Mouse (Mus musculus): ENCODE results near the gene Sox10.

Gene Sox10

GRCm38 (mm10) chr15:79165140-79165539 lies at the start of gene Sox10:
Gene Sox10, minus strand, starts transcription at chr15:79165240.
- no peak for DNase-seq (ENCODE audit: low read depth in 1 of 2, low spot score in 2 of 2)

GRCm38 (mm10) chr15:79213591-79213990 lies 48.6 kb upstream of the Sox10 start:
- DNase-seq (ENCODE audit: low read depth in 1 of 2, low spot score in 2 of 2), result no peak

DNA sequence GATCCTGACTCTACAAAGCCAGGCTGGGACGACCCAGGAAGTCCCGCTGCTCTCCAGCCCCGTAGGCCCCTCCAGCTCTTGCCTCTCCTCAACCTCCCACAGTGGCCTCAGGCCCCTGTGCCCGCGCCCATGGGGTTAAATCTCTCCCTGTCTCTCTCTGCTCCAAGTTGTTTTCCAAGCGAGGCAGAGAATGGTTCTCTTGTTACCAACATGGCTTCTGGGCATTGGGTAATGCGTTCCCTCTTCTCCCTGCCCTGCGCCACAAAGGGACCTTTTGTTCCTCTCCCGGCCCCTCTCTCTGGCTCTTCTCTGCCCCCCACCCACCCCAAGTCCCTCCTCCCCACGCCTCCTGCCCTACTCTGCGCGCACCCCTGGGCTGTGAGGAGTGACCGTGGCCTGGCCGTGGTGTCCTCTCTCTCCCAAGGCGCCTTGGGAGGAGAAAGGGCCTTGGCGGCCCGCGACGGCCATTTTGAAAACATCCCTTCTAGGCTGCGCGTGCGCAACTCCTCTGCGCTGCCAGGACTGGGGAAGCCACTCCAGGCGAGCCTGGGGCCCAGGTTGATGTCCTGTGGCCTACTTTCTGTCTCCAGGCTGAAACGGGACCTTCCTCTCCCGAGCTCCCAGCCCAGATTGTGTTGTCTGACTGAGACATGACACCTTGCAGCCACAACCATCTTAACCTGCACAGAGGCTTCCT lies 47.9 kb upstream of the Sox10 start:
- DNase-seq (ENCODE audit: low read depth in 1 of 2, low spot score in 2 of 2), result no peak

DNA sequence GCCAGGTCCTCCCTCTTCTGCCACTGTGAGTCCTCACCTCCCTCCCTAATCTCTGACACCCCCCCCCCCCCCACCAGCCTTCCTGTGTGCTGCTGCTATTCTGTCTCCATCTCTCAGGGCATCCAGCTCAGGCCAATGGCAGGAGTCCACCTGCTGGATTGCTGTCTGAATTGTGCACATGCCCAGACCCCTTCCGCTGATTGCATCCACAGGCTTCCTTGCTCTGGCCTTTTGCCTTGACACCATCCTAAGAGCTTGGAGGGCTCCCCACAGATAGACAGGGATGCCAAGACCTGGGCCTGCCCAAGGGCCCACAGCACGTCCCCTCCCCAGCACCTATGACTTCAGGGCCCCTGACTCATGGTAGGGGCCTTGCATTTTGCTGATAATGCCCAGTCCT lies 45.3 kb upstream of the Sox10 start:
- no peak for DNase-seq (ENCODE audit: low read depth in 1 of 2, low spot score in 2 of 2)

DNA sequence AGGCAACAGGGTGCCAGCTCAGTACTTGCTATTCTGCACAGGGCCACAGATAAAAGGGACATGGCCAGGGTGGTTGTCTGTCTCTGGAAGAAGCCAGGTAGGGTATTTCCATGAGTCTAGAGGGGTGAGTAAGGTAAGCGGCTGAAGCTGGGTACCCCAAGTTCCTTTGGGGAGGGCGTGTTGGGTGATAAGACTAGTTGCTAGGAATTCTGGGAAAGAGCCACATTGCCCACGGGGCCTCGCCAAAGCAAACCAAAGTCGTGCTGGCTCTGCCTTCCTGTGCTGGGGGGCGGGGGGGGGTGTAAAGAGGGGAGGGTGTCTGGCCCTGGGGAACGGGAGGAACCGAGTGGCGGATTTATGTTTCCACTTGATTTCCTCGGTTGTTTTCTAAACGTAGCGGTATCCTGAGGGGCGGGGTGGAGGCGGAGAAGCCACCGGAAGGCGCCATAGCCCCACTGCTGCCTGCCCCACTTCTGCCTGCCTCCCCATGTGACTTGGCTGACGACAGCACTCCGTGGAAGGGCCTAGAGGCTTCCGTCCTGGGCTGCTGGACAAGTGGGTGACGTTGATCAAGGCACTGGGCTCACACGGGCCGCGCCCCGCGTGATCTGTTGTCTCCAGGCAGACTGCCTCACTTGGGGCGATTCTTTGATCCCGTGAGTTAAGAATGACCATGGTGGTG lies 43.9 kb upstream of the Sox10 start:
- DNase-seq (ENCODE audit: low read depth in 1 of 2, low spot score in 2 of 2), result peak; percentile 67 to 75

- no peak for DNase-seq (ENCODE audit: low read depth in 1 of 2, low spot score in 2 of 2)
These were observed 43.2 kb upstream of the Sox10 start for GRCm38 (mm10) chr15:79208211-79208610.

- no peak for DNase-seq (ENCODE audit: low read depth in 1 of 2, low spot score in 2 of 2)
These were observed 37.5 kb upstream of the Sox10 start for GRCm38 (mm10) chr15:79202575-79202974.

DNA sequence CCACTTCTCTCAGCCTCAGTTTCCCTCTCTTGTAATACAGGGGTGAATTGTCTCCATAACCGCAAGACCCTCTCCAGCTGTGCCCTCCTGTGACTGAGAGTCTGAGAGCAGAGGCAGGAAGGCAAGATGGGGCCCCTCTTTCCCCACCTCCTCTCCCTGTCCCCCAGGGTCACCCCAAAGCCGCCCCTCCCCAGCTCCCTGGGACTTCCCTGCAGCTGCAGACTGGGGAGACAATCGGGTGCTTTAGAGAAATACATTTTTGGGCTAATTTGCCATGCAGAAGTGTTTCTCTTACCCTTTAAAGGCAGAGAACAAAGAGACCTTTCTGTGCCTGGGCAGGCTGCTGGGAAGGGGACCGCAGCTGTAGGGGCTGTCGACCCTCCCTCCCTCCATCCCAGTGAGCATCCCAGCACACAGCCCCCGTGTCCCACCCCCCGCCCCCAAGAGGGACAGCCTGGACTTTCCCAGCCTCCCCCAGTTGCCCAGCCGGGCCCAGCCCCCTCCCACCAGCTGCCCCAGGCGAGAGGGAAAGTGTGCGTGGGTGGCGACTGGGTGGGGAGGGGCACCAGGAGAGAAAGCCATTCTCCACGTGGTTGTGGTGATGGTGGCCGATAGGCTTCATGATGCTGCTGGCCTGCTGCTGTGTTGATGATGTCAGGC lies 36.6 kb upstream of the Sox10 start:
- DNase-seq (ENCODE audit: low read depth in 1 of 2, low spot score in 2 of 2), result no peak

DNA sequence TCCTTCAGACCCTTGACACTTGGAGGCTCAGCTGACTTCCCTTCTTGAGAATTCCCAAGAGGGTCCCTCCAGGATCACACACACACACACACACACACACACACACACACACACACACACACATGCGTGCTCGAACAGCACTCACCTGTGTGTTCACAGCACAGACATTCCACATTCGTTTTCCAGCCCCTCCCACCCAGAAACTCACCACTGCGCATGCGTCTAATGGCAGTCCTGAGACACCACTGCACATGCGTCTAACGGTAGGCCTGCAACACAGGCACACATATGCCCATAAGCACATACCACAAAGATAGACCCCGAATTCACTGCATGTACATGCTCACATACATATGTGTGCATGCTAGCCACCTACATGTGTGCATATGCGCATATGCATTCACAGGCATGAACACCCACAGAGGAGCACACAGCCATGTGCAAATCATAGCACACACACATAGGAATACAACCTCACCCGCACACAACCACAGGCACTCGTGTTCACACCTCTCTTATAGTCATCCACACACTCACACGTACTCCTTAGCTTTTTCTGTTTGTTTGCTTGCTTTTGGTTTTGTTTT lies 34.4 kb upstream of the Sox10 start:
- no peak for DNase-seq (ENCODE audit: low read depth in 1 of 2, low spot score in 2 of 2)

GRCm38 (mm10) chr15:79195492-79195891 lies 30.5 kb upstream of the Sox10 start:
- no peak for DNase-seq (ENCODE audit: low read depth in 1 of 2, low spot score in 2 of 2)

- no peak for DNase-seq (ENCODE audit: low read depth in 1 of 2, low spot score in 2 of 2)
These were observed 29.9 kb upstream of the Sox10 start for GRCm38 (mm10) chr15:79194946-79195345.

DNA sequence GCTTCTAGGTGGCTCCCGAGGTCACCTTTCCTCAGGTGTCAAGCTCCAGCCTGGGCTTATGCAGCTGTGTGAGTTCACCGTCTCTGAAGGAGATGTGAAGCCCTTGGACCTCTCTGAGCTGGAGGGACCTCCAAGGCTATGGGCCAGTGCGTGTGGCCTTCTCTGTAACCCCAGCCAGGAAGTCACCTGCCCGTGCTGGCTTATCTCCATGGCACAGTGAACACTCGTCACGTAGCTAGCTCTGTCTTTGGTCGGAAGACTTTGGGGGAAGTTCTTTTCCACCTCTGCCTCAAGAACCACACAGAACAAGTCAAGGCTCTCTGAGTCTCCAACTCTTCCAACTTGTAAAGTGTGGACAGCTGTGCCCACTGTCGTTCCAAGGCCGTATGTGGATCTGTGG lies 29.0 kb upstream of the Sox10 start:
- no peak for DNase-seq (ENCODE audit: low read depth in 1 of 2, low spot score in 2 of 2)

- DNase-seq (ENCODE audit: low read depth in 1 of 2, low spot score in 2 of 2), result no peak
These were observed 28.1 kb upstream of the Sox10 start for GRCm38 (mm10) chr15:79192885-79193845.

DNA sequence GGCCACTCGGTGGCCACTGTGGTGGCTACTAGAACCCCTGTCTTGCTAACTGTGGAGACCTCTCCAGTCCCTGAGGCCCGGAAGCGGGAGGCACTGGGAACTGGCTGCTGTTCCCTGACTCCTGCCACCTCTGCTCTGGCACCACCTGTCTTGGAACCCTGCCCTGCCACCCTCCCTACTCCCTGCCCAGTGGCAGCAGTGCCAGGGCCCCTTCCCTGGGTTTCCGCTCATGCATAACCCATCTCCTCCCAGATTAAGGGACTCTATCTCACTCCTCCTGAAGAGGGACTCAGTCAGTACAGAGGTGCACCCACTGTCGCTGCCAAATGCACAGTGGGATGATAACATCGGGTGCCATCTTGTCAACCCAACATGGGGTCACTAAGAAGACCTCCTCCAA lies 27.4 kb upstream of the Sox10 start:
- no peak for DNase-seq (ENCODE audit: low read depth in 1 of 2, low spot score in 2 of 2)

- no peak for DNase-seq (ENCODE audit: low read depth in 1 of 2, low spot score in 2 of 2)
These were observed 26.4 kb upstream of the Sox10 start for GRCm38 (mm10) chr15:79191426-79191825.

GRCm38 (mm10) chr15:79187819-79188218 lies 22.8 kb upstream of the Sox10 start:
- DNase-seq (ENCODE audit: low read depth in 1 of 2, low spot score in 2 of 2), result no peak

- DNase-seq (ENCODE audit: low read depth in 1 of 2, low spot score in 2 of 2), result no peak
These were observed 20.2 kb upstream of the Sox10 start for GRCm38 (mm10) chr15:79185213-79185612.

DNA sequence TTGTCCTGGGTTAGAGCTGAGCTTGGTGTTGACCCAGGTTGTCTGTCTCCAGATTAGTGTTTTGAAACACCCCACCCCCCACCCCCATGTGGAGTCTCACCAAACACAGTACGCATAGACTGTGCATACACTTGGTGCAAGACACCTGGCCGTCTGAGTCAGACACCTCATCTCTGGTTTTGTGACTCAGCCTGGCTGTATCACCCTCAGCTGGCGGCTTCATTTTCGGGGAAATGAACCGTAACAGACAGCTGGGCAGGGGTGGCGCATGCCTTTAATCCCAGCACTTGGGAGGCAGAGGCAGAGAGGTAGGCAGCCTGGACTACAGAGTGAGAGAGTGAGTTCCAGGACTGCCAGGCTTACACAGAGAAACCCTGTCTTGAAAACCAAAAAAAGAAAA lies 11.9 kb upstream of the Sox10 start:
- DNase-seq (ENCODE audit: low read depth in 1 of 2, low spot score in 2 of 2), result no peak

DNA sequence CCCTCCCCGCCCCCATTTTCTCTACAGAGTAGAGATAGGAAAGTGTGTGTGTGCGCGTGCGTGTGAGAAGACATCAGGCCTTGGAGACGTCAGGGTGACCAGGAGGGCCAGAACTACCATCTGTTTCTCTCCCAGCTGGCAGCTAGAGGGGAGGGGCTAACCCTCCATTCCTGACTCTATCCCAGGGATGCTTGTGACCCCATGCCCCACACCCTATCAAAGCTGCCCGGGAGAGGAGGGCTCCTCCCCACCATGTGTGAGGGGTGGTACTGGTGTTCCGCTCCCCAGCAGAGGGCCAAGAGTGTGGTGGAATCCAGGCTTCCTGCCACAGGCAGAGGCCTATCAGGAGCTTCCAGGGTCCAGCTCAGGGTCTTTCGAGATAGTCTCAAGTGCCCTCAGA lies 1.7 kb upstream of the Sox10 start:
- no peak for DNase-seq (ENCODE audit: low read depth in 1 of 2, low spot score in 2 of 2)

GRCm38 (mm10) chr15:79164251-79164650 lies 789 bp downstream of the Sox10 start:
- DNase-seq (ENCODE audit: low read depth in 1 of 2, low spot score in 2 of 2), result no peak

DNA sequence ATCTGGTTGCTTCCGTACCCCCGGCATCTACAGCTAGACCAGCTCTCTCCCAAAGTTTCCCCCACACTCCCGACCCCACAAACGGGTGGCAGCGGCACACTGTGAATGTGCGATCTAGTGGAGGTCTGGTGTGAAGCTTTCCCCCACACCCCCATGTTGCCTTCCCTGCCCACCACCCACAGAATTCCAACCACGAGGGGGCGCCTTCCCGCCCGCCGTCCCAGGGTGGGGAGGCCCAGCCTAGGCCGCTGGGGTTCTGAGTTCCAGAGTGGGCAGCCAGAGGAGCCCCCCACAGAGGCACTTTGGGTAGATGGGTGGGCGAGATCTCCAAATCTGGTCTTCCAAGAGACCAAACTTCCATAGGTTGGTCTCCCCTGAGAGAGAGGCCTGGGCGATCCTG lies 2.2 kb downstream of the Sox10 start:
- no peak for DNase-seq (ENCODE audit: low read depth in 1 of 2, low spot score in 2 of 2)

All from monocyte, adult 2 months (primary cell).